Mouse (Mus musculus) right cerebral cortex, adult 18-20 months (tissue): Measurements from ENCODE around the gene Prtg.

Experiments used
- DNase-seq: peaks from one replicate; pipeline ENCODE4 v3.0.0; 2022; ENCODE audit warnings: mixed read lengths

Prtg gene

GRCm38 (mm10) chr9:72863773-72864172 is 57.1 kb downstream of the Prtg start:
- no peak for DNase-seq

DNA sequence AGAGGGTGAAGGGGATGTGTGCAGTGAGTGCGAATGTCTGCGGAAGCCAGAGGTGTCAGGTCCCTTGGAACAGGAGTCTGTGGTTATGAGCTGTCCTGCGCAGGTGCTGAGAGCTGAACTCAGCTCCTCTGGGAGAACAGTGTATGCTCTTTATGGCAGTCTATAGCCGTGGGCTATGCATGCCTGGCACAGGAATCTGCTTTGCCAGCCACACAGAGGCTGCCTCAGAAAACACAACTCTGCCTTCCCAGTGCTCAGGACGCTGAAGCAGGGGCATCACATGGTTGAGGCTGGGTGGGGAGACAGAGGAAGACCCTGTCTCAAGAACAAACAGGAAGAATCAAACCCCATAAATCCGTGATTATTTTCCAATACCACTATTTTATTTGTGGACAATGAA is 60.8 kb downstream of the Prtg start:
- no peak for DNase-seq

DNA sequence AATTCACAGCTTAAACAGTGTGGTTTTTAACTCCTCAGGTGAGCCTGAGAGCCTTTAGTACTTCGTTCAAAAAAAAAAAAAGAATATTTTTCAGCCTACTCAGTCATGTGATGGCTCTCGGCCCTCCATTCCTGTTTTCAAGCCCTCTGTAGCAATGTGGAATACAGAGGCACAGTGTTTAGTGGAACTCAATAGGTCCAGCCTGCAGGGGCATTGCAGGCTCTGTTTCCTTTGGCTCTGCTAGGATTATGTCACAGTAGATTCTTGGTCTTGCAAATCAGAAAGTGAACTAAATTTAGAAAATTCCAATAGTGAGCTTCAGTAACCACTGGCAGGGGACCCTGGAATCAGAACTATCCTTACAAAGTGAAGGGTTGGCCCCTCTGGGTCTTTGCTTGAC is 62.1 kb downstream of the Prtg start:
- DNase-seq = no peak

DNA sequence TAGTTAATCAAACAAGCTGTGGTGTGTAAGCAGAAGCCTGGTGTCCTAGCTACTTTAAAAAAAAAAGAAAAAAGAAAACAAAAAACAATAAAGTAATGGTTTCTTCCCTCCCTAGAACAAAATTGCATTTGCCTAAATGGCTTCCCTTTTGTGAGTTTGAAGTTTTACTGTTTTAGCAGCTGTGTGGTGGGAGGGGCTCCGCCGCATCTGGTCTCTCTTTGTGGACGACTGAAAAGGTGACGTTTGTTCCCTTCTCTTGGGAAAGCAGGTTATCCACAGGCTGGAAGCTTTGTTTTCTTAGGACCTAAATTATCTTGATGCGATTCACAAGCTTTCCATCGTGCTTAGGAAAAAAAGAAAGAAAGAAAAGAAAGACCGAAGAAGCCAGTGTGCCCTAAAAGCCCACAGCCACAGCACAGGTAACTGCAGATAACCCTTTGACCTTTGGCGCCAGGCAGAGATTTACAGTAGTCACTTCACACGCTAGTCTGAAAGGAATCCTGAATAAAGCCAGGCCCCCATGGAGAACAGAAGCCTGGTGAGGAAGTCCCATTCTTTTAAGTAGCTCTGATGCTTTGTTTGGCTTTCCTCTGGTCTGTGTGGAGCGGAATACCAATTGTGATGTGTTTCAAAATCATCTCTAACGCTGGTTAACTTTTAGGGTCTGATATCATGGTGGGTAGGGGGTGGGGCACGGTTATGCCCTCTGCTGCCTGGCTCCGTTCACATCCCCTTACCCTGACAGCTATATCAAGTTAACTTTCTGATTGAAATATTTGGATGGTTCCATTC is 65.0 kb downstream of the Prtg start:
- no peak for DNase-seq

GRCm38 (mm10) chr9:72872298-72873130 is 65.8 kb downstream of the Prtg start:
- no peak for DNase-seq

DNA sequence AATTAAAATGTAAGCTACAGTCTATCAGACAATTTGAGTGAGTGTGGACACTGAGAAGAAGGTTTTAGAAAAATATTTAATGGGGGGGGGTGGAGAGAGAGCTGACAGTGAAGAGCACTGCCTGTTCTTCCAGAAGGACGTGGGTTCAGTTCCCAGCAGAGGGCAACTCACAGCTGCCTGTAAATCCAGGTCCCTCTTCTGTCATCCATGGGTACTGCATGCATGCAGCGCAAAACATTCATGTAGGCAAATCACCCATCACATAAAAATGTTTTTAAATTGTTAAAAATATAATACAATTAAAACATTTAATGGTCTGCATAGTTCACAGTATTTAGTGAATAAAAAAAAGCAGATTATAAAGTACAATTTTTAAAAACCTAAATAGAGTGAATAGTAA is 69.2 kb downstream of the Prtg start:
- DNase-seq = no peak

GRCm38 (mm10) chr9:72877905-72878304 is 71.2 kb downstream of the Prtg start:
- no peak for DNase-seq

- no peak for DNase-seq
Measured at GRCm38 (mm10) chr9:72878656-72879055, 72.0 kb downstream of the Prtg start.

GRCm38 (mm10) chr9:72879601-72880000 is 72.9 kb downstream of the Prtg start:
- no peak for DNase-seq

DNA sequence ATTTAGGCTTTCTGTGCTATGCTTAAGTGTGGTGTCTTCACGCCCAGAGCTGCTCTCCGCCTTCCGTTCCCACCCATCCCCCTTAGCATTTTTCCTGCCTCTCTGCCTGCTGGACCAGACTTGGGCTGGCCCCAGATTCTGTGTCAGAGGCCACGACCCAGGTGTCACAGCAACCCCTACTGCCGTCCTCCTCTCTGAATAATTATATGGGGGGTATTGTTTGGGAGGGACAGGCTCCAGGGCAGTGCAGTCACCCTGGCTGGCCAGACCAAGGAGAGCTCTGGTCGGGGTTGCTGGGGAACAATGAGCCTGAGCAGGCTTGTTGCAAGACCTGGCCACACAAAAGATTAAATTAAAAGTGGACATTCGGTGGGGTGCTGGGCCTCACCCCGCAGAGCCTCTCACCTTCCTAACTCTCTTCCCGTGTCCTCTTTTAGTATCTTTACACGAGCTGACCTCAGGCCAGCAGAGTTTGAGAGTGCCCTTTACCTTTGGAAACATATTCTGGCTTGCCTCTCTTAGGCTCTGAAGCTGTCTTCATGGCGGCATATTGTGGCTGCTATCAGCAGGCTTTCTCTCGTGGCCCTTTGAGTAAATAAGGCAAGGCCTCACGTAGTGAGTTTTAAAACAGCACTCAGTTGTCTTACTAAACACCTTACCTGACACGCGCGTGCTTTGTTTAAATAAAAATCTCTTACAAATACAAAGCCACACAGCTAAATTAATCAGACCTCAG is 73.7 kb downstream of the Prtg start:
- DNase-seq = no peak

DNA sequence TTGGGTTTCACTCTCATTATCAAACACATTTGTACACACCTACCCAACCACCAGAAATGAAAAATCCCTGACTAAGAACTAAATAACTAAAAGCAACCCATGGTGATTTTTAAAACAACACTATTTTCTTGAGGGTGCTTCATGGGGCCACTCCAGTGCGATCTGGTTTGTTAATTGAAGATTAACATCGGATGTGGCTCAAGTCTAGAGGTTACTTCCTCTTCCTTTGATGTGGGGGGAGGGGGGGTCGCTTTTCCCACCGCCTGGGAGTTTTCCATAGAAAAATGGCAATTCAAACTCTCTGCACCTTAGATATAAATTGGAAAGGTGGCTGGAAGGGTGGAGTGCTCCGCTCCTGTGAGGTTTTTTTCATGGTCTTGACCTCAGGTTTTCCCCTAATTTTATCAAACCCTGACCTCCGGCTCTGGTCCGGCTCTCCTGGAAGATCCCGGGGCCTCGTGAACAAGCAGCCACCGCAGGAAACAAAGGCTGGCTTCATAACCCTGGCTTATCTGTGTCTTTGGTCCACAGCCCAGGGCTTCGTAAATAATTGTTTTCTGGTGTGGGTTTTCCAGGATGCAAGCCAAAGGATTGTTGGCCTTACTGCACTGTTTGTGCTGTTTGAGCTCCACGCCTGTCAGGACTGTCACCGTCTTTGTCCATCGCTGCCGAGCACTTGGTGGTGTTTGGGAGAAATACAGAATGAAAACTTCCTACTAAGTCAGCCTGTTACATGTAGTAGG is 74.5 kb downstream of the Prtg start:
- peak; percentile 48 for DNase-seq

DNA sequence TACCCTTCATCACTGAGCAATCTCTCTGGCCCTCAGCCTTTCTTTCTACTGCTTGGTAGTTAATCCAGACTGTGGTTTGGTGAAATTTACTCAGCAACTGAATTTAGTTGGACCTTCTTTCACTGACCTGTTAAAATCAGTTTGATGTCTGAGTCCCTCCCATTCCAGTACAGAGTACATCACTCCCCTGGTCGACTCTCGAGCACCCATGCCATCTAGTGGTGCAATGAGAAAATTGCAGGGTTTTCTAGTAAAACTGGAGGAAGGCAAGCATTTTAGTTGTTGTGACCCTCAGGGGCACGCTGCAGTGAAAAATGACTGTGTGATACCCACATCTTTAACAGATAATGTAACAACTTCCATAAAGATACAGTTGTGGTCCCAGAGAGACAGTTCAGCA is 77.3 kb downstream of the Prtg start:
- DNase-seq = peak; percentile 43

DNA sequence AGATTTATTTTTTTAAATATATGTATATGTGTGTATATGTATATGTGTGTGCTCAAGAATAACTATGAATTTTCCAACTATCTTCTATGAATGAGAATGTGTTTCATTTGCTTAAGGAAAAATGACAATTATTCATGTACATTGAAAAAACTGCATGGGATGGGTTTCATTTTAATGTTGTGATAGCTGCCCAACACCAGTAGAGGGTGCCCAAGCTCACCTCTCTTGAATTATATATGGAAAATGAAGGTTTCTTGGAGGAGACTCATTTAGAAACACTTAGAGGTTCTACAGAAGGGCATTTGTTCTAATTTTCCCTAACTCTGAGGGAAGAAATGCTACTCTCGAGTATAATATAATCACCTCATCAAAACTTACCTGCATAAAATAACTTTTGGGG is 83.1 kb downstream of the Prtg start:
- peak; percentile 45 for DNase-seq

- DNase-seq = no peak
Measured at GRCm38 (mm10) chr9:72890499-72891085, 83.9 kb downstream of the Prtg start.

- no peak for DNase-seq
Measured at GRCm38 (mm10) chr9:72892761-72893160, 86.1 kb downstream of the Prtg start.

DNA sequence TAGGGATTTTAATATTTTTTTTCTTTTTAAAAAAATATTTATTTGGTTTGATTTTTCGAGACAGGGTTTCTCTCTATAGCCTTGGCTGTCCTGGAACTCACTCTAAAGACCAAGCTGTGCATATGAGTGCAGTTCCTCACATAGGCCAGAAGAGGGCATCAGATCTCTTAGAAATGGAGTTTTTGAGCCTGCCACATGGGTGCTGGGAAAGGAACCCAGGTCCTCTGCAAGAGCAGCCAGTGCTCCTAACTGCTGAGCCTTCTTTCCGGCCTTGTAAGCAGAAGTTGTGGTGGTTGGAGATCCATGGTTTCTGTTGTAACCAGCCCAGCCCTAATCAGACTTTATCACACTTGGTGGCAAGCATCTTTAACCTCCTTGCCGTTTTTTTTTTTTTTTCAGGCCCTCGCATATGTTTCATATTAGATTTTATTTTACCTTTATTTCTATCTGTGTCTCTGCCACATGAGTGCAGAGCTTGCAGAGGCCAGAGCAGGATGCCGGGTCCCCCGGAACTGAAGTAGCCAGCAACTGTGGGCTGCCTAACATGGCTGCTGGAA is 88.2 kb downstream of the Prtg start:
- no peak for DNase-seq

DNA sequence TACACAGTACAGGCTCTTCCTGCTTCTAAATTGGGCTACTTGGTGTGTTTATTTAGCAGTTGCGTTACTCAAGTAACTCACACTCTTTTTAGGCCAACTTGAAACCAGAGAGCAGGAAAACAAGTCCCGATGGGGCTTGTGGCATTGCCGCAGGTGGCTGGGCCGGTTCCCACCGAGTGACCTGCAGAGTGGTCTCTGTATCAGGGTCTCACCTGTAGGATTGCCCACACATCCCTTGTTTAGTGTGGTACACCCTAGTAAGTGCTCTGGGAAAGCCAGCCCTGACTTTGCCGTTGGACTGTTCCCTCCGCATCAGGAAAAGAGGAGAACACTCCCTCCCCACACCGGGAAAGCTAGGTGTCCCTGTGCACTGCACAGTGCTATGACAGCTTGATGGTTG is 95.4 kb downstream of the Prtg start:
- no peak for DNase-seq

DNA sequence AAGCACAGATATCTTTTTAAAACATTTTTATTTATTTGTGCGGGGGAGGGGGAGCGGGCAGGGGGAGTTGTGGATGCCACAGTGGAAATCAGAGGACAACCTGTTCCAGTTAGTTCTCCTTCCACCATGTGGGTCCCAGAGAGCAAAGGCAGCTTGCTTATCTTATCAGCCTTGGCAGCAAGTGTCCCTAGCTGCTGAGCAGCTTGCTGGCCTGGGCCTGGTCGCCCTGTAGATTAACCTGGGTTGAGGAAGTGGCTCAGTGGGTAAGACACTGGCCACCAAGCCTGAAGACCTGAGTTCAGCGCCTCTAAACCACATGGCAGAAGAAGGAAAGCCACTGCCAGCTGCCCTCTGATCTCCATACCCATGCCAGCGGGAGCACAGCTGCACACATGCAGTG is 95.9 kb downstream of the Prtg start:
- DNase-seq = no peak

- peak; percentile 19 for DNase-seq
Measured at GRCm38 (mm10) chr9:72906693-72907103, 100.0 kb downstream of the Prtg start.

- DNase-seq = no peak
Measured at GRCm38 (mm10) chr9:72911381-72911780, 104.7 kb downstream of the Prtg start.

- no peak for DNase-seq
Measured at GRCm38 (mm10) chr9:72913551-72913950, 106.9 kb downstream of the Prtg start.

DNA sequence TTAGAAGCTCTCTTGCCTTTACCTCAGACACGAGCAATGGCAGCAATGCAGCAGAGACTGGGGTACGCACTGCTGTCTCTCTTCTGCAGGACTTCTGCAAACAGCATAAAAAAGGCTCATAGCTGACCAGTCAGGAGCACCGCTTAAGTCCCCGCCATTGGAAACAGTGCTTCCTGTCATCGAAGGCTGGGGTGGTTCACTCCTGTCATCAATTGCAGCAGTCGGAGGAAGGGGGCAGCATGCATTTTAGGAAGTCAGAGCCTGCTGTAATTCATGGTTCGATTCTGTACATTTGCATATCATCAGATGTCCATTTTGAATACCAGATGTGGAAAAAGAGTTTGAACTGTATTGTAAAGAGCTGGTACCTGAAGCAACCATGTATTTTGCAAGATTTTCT is 109.1 kb downstream of the Prtg start:
- DNase-seq = no peak
